Mouse (Mus musculus): Measurements from ENCODE around the gene Pemt. TPM values are rescaled to one million over a fixed set of nuclear protein-coding genes. Genes with fewer than 3 reads are reported as not detected.

The Pemt gene
- total and polyA plus RNA-seq, 3 experiments = 6.9 to 10.5 (median 7.8) TPM

- dilution Hi-C loops (cut with MboI; ENCODE audit: extremely low pct_ligation_motif_present, extremely low pct_unique_long_range_greater_than_20kb, low sequenced_read_pairs) (no loop called here), in situ Hi-C loops (cut with MboI; ENCODE audit: low pct_ligation_motif_present, low pct_unique_long_range_greater_than_20kb, low sequenced_read_pairs) (loop anchor here (5.0 kb wide), 2 partner anchors 54 to 149 kb away; no protein-coding TSS in a partner anchor)
- Histone ChIP-seq H3K36me3 (replicated peaks in 1 of 2; ENCODE audit: control insufficient read depth in 1 of 2, insufficient read depth in 1 of 2, low read length in 1 of 2) (no peaks in the 10 kb centered on the region), H3K4me3 (replicated peaks in 1 of 3; ENCODE audit: low read depth in 2 of 3, low read length in 2 of 3, poor library complexity in 1 of 3) (no peak overlapping the region), H3K4me2 (ENCODE audit: insufficient read depth, low read depth, poor library complexity, severe bottlenecking) (no peak overlapping the region), H3K27ac (ENCODE audit: insufficient read depth, low read depth) (no peak overlapping the region), H3K79me2 (replicated peaks; ENCODE audit: control insufficient read depth, extremely low read depth, insufficient read depth, poor library complexity, severe bottlenecking) (no peaks in the 10 kb centered on the region), H3K4me1 (ENCODE audit: control insufficient read depth in 1 of 2, insufficient read depth in 2 of 2) (peaks cover 0 to 3% of the 10 kb centered on the region in 2 experiments; a peak in 1 of 4 replicates), H3K9me3 (replicated peaks; ENCODE audit: low read length) (no peaks in the 10 kb centered on the region), H3K27me3 (replicated peaks) (no peaks in the 10 kb centered on the region), H3K9ac (ENCODE audit: insufficient read depth, low read depth) (no peak overlapping the region)
- no peak for DNase-seq (ENCODE audit: extremely low read depth)
- TF ChIP-seq HCFC1 (IDR thresholded peaks at IDR 0.05; ENCODE audit: low read depth, low read length) (no peak), UBTF (IDR thresholded peaks at IDR 0.05; ENCODE audit: low read depth, low read length) (no peak), KAT2A (IDR thresholded peaks at IDR 0.05; ENCODE audit: insufficient replicate concordance, low read length) (no peak), MAFK (IDR thresholded peaks at IDR 0.05; ENCODE audit: insufficient replicate concordance, low read length) (no peak), SIN3A (IDR thresholded peaks at IDR 0.05; ENCODE audit: low read length) (no peak), ETS1 (conservative IDR thresholded peaks at IDR 0.05; ENCODE audit: low read depth, low read length) (no peak)
Observed at GRCm38 (mm10) chr11:60026166-60026565, 20.1 kb downstream of the Pemt start.

DNA sequence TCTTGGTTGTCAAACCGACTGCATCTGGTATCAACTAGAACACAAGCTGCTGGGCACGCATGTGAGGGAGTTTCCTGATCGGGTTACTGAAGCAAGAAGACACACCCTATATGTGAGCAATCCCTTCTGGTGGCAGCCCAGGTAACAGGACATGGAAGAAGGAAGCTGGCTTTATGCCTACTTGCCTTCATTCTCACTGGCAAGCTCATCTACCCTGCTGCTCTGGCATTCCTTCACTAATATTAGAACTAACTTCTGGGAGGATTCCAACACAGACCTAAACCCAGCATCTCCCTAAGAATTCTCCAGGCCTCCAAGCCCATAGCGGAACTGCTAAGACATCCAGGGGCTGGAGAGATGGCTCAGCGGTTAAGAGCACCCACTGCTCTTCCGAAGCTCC is 25.1 kb downstream of the Pemt start:
- dilution Hi-C loops (cut with MboI; ENCODE audit: extremely low pct_ligation_motif_present, extremely low pct_unique_long_range_greater_than_20kb, low sequenced_read_pairs) = no loop called here
- no peak for TF ChIP-seq GABPA (IDR thresholded peaks at IDR 0.05; ENCODE audit: insufficient replicate concordance, low read depth, low read length)

GRCm38 (mm10) chr11:60016726-60017125 is 29.6 kb downstream of the Pemt start:
- Histone ChIP-seq H3K27ac (ENCODE audit: insufficient read depth, low read depth) (no peak overlapping the region), H3K4me1 (ENCODE audit: control insufficient read depth in 1 of 2, insufficient read depth in 2 of 2) (no peaks in the 10 kb centered on the region), H3K27me3 (replicated peaks) (no peaks in the 10 kb centered on the region), H3K36me3 (replicated peaks in 1 of 2; ENCODE audit: control insufficient read depth in 1 of 2, insufficient read depth in 1 of 2, low read length in 1 of 2) (no peaks in the 10 kb centered on the region), H3K4me3 (replicated peaks in 1 of 3; ENCODE audit: low read depth in 2 of 3, low read length in 2 of 3, poor library complexity in 1 of 3) (no peak overlapping the region), H3K9me3 (replicated peaks; ENCODE audit: low read length) (peaks cover 4% of the 10 kb centered on the region), H3K79me2 (replicated peaks; ENCODE audit: control insufficient read depth, extremely low read depth, insufficient read depth, poor library complexity, severe bottlenecking) (no peaks in the 10 kb centered on the region), H3K9ac (ENCODE audit: insufficient read depth, low read depth) (no peak overlapping the region), H3K4me2 (ENCODE audit: insufficient read depth, low read depth, poor library complexity, severe bottlenecking) (no peak overlapping the region)
- in situ Hi-C loops (cut with MboI; ENCODE audit: low pct_ligation_motif_present, low pct_unique_long_range_greater_than_20kb, low sequenced_read_pairs) = no loop called here
- TF ChIP-seq USF1 (IDR thresholded peaks at IDR 0.05; ENCODE audit: low read depth, low read length) = no peak
- TF ChIP-seq NELFE (IDR thresholded peaks at IDR 0.05; ENCODE audit: low read depth, low read length) = no peak
- no peak for TF ChIP-seq MYC (IDR thresholded peaks at IDR 0.05; ENCODE audit: low read depth, low read length)
- no peak for TF ChIP-seq E2F4 (IDR thresholded peaks at IDR 0.05; ENCODE audit: insufficient replicate concordance, low read depth, low read length)
- no peak for TF ChIP-seq ZMIZ1 (IDR thresholded peaks at IDR 0.05; ENCODE audit: low read depth, low read length)
- no peak for TF ChIP-seq TCF12 (IDR thresholded peaks at IDR 0.05; ENCODE audit: low read depth, low read length)
- no peak for TF ChIP-seq UBTF (IDR thresholded peaks at IDR 0.05; ENCODE audit: low read depth, low read length)
- no peak for TF ChIP-seq JUN (IDR thresholded peaks at IDR 0.05; ENCODE audit: insufficient read depth, low read depth, low read length)
- no peak for TF ChIP-seq CTCF (conservative IDR thresholded peaks at IDR 0.05 in 1 of 2, IDR thresholded peaks at IDR 0.05 in 1 of 2; ENCODE audit: low read depth in 2 of 2, low read length in 2 of 2)
- TF ChIP-seq KAT2A (IDR thresholded peaks at IDR 0.05; ENCODE audit: insufficient replicate concordance, low read length) = no peak
- no peak for TF ChIP-seq EP300 (IDR thresholded peaks at IDR 0.05; ENCODE audit: low read length)
- TF ChIP-seq MAFK (IDR thresholded peaks at IDR 0.05; ENCODE audit: insufficient replicate concordance, low read length) = no peak
- TF ChIP-seq GABPA (IDR thresholded peaks at IDR 0.05; ENCODE audit: insufficient replicate concordance, low read depth, low read length) = no peak
- no peak for TF ChIP-seq NRF1 (IDR thresholded peaks at IDR 0.05; ENCODE audit: low read depth, low read length)
- no peak for DNase-seq (ENCODE audit: extremely low read depth)
- dilution Hi-C loops (cut with MboI; ENCODE audit: extremely low pct_ligation_motif_present, extremely low pct_unique_long_range_greater_than_20kb, low sequenced_read_pairs) = no loop called here

More for the DNA sequence above, 25.1 kb downstream of the Pemt start:
- no peak overlapping the region for H3K27ac ChIP-seq (ENCODE audit: insufficient read depth, low read depth)
- H3K79me2 ChIP-seq (replicated peaks; ENCODE audit: control insufficient read depth, extremely low read depth, insufficient read depth, poor library complexity, severe bottlenecking) = no peaks in the 10 kb centered on the region
- no peaks in the 10 kb centered on the region for H3K27me3 ChIP-seq (replicated peaks)
- H3K36me3 ChIP-seq (replicated peaks in 1 of 2; ENCODE audit: control insufficient read depth in 1 of 2, insufficient read depth in 1 of 2, low read length in 1 of 2) = no peaks in the 10 kb centered on the region
- H3K9ac ChIP-seq (ENCODE audit: insufficient read depth, low read depth) = no peak overlapping the region
- H3K9me3 ChIP-seq (replicated peaks; ENCODE audit: low read length) = peaks cover 4% of the 10 kb centered on the region
- DNase-seq (ENCODE audit: extremely low read depth) = no peak
- H3K4me2 ChIP-seq (ENCODE audit: insufficient read depth, low read depth, poor library complexity, severe bottlenecking) = no peak overlapping the region
- in situ Hi-C loops (cut with MboI; ENCODE audit: low pct_ligation_motif_present, low pct_unique_long_range_greater_than_20kb, low sequenced_read_pairs) = no loop called here
- H3K4me1 ChIP-seq (ENCODE audit: control insufficient read depth in 1 of 2, insufficient read depth in 2 of 2) = no peaks in the 10 kb centered on the region
- no peak overlapping the region for H3K4me3 ChIP-seq (replicated peaks in 1 of 3; ENCODE audit: low read depth in 2 of 3, low read length in 2 of 3, poor library complexity in 1 of 3)

Data from CH12.LX (cell line).